Mouse (Mus musculus) T-helper 1 cell (primary cell): Measurements from ENCODE around the gene Btd.
"Not testable (repeated sequence)": the region's sequence is repeated elsewhere in the genome, so short reads cannot be mapped to it uniquely, and the experiment has no call there.

ENCODE experiments used
- in situ Hi-C: fragments of 300-600 bp; cut with MboI, MseI; formaldehyde crosslinking; loops from one replicate; pipeline ENCODE4 v1.15.1; 2025; ENCODE audit warnings: high pct_unique_total_duplicates

The Btd gene

DNA sequence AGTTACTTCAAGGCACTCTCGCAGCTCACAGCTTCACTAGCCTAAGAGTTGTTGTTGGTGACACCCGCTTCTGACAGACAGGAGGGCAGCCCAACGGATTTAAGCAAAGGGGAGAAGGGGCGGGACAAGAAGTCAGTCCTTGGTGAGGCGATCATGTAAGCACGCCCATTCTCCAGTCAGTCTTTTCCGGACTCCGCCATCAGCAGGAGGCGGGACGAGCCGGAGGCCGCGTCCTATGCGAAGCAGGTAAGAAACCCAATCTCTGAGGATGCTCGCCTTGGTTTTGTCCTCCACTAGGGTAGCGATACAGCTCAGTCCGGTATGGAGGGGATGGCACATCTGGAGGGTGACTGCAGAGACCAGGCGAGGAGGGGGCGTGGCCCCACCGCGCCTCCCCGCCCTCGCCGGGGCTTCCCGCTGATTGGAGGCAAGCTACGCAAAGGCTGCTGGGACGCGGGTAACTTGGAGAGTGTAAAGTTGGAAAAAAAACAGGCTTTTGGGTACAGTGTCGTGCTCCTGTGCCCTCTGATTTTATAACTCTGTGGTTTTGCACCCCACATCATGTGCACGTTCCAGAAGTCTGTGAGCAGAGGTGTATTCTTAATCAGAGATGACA lies at the start of gene Btd, which contains the start of gene Hacl1:
TSS of gene Btd (plus strand) at position 139 of the 616 bp plus-strand sequence.
TSS of gene Hacl1 (minus strand) at position 397 of the 616 bp plus-strand sequence.
- in situ Hi-C loops, result no loop called here

DNA sequence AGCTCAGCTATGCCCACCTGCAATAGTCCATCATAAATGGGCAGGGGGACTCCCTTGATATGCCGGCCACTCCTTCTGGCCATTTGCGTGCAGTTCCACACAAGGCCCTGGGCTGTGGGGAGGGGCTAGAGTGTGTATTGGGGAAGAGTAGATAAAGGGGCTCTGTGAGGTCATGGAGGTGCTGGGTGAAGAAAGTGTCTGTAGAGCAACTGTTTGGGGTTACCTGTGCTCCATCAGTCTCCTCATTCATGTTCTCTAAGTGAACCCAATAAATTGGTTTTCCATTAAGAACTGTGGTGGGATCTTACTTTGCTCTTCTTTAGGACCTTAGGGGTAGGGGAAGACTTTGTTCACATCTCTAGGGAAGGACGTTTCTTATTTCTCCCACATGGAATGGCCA lies 49.6 kb upstream of the Btd start, which contains the start of gene Colq:
TSS of gene Colq (minus strand) at position 101 of the 400 bp plus-strand sequence.
- in situ Hi-C loops, result no loop called here

DNA sequence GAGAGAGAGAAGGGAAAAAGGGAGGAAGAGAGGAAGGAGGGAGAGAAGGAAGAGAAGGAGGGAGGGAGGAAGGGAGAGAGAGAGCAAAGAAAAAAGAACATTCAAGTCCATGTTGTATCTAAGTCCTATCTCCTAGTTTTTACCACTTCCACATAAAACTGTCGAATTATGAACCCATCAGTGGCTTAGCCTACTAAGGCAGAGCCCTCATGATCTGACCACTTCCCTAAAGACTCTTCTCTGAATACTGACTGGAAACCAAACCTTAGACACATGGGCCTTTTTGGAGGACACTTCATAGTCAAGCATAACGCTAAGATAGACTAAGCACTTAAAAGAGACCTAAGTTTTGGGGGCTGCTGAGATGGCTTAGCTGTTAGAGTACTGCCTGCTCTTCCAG lies 47.8 kb upstream of the Btd start:
- in situ Hi-C loops, result no loop called here

DNA sequence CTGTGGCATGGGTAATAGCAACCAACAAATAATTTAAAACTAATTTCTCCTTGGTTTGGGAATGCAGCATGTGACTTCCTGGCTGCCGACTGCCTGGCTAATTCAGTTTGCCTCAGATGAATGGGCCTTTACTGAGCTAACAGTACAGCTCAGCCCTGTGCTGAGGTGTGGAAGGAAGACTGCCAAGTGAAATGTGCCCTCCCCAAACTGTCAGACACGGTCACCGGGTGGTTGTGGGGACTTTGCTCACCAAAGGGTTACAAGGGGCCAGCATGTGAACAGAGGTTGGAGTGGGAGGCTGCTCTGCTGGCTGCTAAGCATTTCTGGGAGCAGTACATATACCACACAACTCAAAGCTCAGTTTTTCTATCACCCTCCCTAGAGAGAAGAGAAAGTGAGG lies 46.1 kb upstream of the Btd start:
- in situ Hi-C loops, result no loop called here

DNA sequence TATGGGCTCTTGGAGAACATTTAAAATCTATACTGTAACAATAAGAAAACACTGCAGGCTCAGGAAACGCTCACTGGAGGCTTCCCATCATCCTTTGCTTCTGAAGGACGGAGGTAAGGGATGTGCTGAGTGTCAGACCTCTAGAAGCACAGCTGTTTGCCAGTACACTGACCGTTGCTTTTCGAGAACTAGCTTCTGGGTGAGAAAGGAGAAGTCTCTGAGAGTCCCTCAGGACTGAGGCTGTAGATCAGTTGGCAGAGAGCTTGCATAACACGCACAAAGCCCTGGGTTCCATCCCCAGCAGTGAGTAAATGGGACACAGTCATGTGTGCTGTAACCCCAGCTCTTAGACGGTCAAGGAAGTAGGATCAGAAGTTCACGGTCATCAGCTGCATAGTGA lies 44.4 kb upstream of the Btd start:
- in situ Hi-C loops, result no loop called here

DNA sequence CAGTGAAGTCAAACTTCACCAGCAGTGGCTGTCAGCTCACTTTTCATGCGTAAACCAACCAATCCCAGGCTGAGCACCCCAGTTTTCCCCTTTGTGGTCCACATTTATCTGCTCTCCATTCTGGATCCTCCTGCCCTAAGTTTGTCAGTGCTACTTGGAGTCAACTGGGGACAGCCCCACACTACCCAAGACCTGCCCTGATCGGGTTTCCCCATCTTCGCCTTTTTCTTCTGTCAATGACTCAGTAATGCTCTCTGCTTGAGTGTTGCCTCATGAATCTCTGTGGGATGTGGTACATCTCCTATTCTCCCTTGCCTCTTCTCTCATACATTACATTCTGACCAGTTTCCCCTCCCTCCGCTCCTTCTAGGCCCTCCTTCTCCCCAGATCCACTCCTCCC lies 43.4 kb upstream of the Btd start:
- in situ Hi-C loops, result no loop called here

DNA sequence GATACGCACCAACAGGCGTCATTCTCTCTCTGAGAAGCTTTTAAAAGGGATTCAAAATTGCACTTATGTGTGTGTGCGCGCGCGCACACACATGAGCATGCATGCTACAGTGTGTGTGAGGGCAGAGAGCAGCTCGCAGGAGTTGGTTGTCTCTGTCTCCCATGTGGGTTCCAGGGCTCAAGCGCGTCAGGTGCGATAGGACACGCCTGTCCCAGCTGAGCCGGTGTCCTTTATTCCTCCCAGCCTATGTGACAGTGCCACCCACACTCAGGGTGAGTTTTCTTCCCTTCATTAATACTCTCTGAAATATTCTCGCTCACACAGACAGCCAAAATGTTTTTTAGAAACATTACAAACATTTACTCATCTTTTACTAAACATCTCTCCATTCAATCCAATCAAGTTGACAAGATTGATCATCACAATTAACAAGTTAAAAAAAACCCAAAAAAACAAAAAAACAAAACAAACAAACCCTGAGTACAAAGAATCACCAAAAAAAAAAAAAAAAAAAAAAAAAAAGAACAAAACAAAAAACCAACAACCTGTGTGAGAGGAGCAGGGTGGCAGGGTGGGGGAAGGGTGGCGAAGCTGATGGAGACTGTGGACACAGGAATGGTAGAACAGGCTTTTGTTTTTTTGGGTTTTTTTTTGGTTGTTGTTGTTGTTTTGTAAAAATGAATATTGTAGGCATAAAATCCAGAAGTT lies 38.8 kb upstream of the Btd start:
- in situ Hi-C loops, result no loop called here

DNA sequence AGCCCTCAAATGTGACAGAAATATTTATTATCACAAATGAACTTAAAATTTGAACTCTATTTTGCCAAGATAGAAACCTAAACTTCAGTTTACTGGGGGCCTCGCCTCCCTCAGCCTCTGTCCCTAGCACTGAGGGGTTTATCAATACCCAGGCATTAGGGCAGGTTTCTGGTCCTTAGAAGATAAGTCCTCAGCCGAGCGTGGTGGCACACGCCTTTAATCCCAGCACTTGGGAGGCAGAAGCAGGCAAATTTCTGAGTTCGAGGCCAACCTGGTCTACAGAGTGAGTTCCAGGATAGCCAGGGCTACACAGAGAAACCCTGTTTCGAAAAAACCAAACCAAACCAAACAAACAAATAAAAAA lies 38.2 kb upstream of the Btd start:
- in situ Hi-C loops, result not testable (repeated sequence)

DNA sequence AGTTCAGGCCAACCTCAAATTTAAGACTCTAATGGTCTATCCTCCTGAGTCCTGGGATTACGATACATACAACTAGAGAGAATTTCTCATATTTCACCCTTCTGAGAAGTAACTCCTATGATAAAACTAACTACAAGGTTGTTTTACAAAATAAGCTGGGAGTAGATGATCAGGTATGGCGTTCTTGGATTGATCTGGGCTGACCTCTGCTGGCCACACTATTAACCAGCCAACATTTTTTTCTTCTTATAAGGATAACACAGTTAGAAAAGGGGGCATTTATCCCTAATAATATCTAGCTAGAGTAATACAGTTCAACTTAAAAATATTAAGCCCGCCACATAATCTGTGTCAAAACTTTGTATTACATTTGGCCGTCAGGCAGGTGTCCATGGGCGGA lies 35.9 kb upstream of the Btd start:
- in situ Hi-C loops, result no loop called here

DNA sequence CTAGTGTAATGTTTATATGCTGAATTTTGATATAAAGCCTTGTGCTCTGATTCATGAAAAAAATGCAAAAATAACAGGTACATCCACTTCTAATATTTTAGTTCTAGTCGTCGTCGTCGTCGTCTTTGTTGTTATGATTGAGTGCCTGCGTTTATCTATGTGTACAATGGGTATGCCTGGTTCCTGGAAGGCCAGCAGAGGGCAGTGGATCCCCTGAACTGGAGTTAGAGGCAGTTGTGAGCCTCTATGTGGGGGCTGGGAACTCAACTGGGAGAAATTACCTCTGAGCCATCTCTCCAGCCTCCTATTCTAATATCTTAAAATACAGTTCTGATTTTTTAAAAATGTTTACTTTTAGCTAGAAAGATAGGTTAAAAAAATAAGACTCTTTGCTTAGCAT lies 35.3 kb upstream of the Btd start:
- in situ Hi-C loops, result no loop called here

DNA sequence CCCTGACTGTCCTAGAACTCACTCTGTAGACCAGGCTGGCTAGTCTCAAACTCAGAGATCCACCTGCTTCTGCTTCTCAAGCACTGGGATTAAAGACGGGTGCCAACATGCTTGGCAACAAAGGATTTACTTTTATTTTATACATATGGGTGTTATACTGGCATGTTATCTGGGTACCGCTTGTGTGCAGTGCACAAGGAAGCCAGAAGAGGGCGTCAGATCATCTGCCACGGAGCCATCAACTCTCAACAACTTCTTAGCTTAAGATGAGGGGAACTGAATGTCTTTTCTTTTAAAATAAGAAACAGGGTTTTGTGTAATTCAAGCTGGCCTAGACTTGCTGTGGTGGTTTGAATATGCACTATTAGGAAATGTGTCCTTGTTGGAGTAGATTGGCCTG lies 28.8 kb upstream of the Btd start:
- in situ Hi-C loops, result no loop called here

DNA sequence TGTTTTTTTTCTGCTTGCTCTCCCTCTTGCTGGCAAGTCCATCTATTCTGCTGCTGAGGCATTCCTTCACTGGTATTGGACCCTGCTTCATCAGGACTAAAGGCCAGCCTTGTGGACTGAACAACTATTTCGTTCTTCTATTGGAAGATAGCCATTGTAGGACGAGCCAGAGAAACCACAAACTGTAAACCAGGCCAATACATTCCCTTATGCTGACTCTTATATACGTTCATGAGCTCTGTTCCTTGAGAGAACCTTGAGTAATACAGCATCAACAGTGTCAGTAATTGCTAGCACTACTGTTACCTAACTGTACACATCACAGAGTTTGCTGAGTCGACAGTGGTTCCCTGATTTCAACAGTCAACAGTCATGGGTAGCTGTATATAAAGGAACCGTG lies 27.2 kb upstream of the Btd start:
- in situ Hi-C loops, result no loop called here

DNA sequence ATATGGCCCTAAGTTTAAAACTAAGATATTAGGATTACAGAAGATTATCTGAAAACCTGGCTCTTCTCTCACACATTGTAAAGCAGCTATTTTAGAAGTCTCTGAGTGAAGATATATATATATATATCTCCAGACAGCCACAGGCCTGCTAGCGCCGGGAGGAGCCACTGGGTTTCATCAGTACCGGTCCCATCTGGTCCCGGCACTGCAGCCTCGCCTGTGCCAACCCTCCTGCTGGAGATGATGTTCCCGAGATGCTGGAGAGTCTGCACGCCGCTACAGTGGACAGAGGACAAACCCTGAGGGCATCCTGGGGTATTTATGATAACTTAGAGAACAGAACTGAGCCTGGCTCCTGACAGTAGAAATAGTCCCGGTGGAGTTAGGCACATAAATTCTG lies 23.6 kb upstream of the Btd start:
- in situ Hi-C loops, result no loop called here

DNA sequence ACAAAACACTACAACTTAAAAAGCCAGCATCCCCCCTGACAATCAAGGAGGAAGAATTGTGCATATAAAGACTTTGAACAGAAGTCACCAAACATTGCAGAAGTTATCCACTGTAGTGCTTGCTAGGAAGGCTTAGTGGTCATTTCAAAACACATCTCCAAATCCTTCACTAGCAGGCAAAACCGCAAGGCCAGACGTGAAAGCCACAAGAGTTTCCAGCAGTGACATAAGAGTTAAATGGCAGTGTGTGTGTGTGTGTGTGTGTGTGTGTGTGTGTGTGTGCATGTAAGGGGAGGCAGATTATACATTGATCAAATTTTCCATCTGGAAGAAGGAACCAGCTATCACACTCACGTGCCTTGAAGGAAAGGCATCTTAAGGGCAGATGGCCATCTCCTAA lies 22.8 kb upstream of the Btd start:
- in situ Hi-C loops, result no loop called here

DNA sequence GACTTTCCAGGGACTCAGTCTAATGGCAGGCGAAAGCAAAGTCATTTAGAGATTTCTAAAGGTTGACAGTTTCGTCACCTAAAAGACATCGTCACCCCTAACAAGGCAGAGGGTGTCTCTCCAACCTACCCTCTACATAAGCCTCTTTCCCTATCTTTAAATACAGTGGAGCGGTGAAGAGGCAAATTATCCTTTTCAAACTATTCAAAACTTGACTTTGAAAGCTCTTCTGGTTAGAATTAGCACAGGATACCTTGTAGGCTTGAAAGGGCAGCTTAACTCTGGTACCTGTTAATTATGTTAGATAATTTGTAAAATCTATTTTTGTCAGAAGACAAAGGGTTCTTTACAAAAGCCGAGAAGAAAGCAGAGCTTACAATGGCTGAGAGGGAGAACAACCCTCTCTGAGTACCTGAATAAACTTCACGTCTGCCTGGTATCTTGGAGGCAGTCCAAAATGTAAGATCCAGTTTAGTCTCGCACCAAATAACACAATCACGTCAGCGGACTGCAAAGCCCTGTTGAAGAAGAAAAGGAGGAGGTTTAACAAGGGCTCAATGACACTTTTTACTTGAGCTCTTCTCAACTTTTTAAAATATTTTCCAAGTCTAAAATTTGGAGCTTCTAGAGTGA lies 20.1 kb upstream of the Btd start:
- in situ Hi-C loops, result no loop called here

DNA sequence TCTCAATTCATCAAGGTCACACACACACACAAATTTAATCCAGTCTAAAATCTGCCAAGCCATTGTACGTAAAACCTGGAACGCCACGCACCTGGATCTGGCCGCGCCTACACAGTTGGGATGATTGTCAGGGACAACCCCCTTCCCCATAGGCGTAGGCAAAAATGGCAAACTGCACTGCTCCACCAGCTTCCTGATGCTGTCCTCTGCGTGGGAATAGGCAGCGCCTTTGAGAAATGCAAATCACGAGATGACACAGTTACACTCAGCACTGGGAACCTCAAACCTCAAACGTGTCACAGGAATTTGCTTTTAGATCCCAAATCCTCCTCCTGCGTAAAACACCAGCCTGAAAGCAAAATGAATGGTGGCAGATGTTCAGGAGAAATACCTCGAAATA lies 18.1 kb upstream of the Btd start:
- in situ Hi-C loops, result no loop called here

DNA sequence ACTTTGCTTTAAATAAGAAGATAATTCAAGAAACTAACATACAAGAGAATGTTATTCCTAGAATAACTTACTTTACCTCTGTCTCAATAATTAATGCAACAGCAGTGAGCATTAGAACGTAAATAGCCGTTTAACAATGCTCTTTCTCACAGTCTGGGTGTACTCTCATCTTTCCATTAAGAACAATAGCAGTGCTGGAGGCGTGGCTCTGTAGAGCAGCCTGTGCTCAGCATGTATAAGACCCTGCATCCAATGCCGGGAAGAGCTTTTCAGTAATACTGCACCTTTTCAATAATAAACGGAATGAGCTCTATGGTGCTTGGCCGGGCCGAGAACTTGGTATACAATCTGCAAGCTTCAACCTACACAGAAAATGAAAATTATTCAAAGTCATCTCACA lies 10.2 kb upstream of the Btd start:
- in situ Hi-C loops, result no loop called here

DNA sequence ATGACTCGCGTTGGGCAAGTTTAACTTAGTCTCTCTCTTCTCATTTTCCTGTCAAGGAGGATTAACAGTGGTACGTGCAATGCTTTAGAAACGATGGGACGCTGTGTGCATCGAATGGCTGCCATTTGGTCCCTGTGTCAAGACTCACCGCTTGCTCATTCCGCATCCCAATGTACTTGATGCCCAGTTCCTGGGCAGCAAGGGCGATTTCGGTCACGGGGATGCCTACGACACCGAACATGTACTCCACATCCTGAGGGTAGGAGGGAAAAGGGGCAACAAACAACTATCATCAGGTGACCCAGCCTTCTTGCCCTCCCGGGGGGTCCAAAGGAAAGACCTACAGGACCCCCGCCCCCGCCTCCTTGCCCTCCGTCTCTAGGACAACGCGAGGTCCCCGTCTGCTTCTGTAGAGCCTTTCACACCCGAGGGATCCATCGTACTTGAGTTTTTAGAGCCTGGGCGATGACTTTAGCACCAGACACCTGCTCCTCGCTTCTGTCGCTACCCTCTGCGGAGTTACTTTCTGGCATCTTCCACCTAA lies 410 bp upstream of the Btd start, which contains the start of gene Gm49387:
TSS of gene Gm49387 (minus strand) at position 533 of the 544 bp plus-strand sequence.
- in situ Hi-C loops, result no loop called here

DNA sequence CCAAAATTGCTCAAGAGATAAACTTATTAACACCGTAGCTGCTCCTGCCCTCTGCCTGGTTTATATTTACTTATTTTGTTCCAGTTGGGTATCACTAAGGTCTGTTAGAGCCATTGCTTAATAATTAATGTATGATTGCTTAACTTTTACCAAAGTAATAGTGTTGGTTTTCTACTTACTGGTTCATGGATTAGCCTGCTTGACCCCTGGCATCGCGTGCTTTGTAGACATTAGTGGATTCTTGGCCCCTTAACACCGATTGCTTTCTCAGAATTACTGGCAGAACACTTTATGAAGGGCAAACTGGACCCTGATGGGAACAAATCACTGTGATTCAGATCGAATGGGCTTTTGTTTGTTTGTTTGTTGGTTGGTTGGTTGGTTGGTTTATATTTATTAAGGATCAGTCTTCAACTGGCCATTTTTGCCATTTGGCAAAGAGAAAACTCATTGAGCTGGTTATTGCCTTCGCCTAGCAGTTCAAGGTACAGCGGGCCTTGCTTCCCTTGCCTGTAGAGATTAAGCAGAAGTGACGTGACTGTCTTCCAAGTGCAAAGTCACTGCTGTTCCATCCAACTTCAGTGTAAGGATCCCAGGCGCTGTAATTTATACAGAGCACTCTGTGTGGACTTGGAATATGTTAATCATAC lies 803 bp downstream of the Btd start:
- in situ Hi-C loops, result no loop called here

DNA sequence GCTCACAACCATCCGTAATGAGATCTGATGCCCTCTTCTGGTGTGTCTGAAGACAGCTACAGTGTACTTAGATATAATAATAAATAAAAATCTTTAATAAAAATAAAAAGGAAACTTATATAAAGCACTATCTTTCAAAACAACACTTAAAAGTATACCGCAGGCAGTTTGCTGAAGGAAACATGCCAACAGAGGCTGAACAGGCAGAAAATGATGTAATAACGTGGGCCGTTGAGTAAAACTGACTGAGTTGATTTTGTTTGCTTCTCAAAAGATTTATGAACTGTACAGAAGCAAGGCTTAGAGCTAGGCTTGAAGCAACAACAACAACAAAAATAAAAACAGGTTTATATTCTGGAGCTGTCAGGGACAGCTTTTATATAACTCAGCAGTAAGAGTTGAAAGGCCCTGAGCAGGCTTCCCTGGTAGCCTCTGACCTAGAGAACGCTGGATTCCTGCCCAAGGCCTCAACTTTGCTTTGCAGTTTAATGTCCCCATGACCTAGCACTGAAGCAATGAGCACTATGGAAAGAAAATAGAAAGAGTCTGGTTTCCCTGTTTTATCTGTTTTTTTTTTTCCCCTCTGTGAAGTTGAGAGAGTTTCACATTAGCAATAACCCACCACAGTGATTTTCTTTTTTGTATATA lies 3.5 kb downstream of the Btd start:
- in situ Hi-C loops, result no loop called here

DNA sequence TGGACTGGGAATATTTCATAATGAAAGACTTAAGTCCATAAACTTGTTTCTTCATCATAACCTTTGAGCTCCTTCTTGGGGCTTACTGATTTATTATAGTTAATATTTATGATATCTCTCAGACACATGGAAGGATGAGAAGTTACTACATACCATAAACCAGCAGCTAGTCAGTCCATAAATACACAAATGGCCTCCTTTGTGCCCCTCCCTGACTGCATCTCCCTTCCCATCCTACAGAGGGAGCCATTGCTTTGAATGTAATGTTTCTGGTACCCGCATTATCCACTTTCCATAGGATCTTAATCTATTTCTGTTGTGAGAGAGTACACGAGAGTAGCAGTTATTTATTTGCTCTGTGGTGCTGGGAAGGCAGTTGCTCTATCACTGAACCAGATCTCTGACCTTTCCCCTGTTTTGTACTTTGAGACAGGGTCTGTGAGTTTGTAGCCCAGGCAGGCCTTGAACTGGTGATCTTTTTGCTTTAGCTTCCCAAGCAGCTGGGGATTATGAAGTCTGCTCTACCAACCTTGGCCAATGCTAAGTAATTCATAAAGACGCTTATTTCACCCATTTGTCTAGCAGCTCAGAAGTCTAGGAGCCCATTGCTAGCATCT lies 4.2 kb downstream of the Btd start:
- in situ Hi-C loops, result loop anchor here (5.0 kb wide), 1 partner anchor 292 kb away; no protein-coding TSS in a partner anchor
